Mouse (Mus musculus): ENCODE results near the gene Hsd17b12. TPM values are rescaled to one million over a fixed set of nuclear protein-coding genes. Genes with fewer than 3 reads are reported as not detected.

The Hsd17b12 gene
- polyA plus RNA-seq, 1 experiment from 2014 or later: 121 TPM

- peak; percentile 68 for DNase-seq (ENCODE audit: low spot score)
- Histone ChIP-seq H3K9me3 (no peaks in the 10 kb centered on the region), H3K27me3 (ENCODE audit: insufficient read depth, poor library complexity, severe bottlenecking) (no peaks in the 10 kb centered on the region), H3K4me1 (replicated peaks) (no peaks in the 10 kb centered on the region), H3K4me3 (no peak overlapping the region), H3K36me3 (peaks cover 35% of the 10 kb centered on the region), H3K27ac (no peak overlapping the region)
- WGBS: 74% methylated on average over 9 of the region's 9 CpGs
Observed at GRCm38 (mm10) chr2:94035428-94036331, 122.1 kb downstream of the Hsd17b12 start.

GRCm38 (mm10) chr2:94030602-94031001 lies 127.2 kb downstream of the Hsd17b12 start:
- Histone ChIP-seq H3K4me1 (replicated peaks) (no peaks in the 10 kb centered on the region), H3K4me3 (no peak overlapping the region), H3K27ac (no peak overlapping the region), H3K36me3 (peaks cover 35% of the 10 kb centered on the region), H3K9me3 (no peaks in the 10 kb centered on the region), H3K27me3 (ENCODE audit: insufficient read depth, poor library complexity, severe bottlenecking) (no peaks in the 10 kb centered on the region)
- DNase-seq (ENCODE audit: low spot score): no peak

GRCm38 (mm10) chr2:94024637-94025036 lies 133.1 kb downstream of the Hsd17b12 start:
- no peak overlapping the region for H3K27ac ChIP-seq
- no peaks in the 10 kb centered on the region for H3K36me3 ChIP-seq
- H3K4me3 ChIP-seq: no peak overlapping the region
- no peaks in the 10 kb centered on the region for H3K9me3 ChIP-seq
- H3K4me1 ChIP-seq (replicated peaks): no peaks in the 10 kb centered on the region
- DNase-seq (ENCODE audit: low spot score): no peak
- H3K27me3 ChIP-seq (ENCODE audit: insufficient read depth, poor library complexity, severe bottlenecking): no peaks in the 10 kb centered on the region
- 62% methylated on average over 6 of the region's 6 CpGs for WGBS

GRCm38 (mm10) chr2:94010335-94011291 lies 147.2 kb downstream of the Hsd17b12 start, which contains the start of gene Alkbh3:
Gene Alkbh3 (minus strand): TSS chr2:94010807.
- 5% methylated on average over 47 of the region's 47 CpGs for WGBS
- peak within 1 kb of the TSS; percentile 90 for H3K4me3 ChIP-seq
- H3K27ac ChIP-seq: peak within 1 kb of the TSS; percentile 91
- peaks cover 18% of the 10 kb centered on the region for H3K4me1 ChIP-seq (replicated peaks)
- peak; percentile 95 for DNase-seq (ENCODE audit: low spot score)
- H3K27me3 ChIP-seq (ENCODE audit: insufficient read depth, poor library complexity, severe bottlenecking): no peaks in the 10 kb centered on the region
- H3K36me3 ChIP-seq: peaks cover 31% of the 10 kb centered on the region
- H3K9me3 ChIP-seq: 0 out of 2 replicates have a peak, but pooled peaks cover 3% of the 10 kb centered on the region

- Histone ChIP-seq H3K36me3 (peaks cover 95% of the 10 kb centered on the region), H3K9me3 (no peaks in the 10 kb centered on the region), H3K4me3 (no peak overlapping the region), H3K27ac (no peak overlapping the region), H3K4me1 (replicated peaks) (no peaks in the 10 kb centered on the region), H3K27me3 (ENCODE audit: insufficient read depth, poor library complexity, severe bottlenecking) (no peaks in the 10 kb centered on the region)
- peak; percentile 84 for DNase-seq (ENCODE audit: low spot score)
- WGBS: 6% methylated on average over 2 of the region's 2 CpGs
Observed at GRCm38 (mm10) chr2:94002331-94002730, 155.4 kb downstream of the Hsd17b12 start.

- WGBS: 89% methylated on average over 4 of the region's 4 CpGs
Observed at GRCm38 (mm10) chr2:94001918-94002317, 155.8 kb downstream of the Hsd17b12 start.

GRCm38 (mm10) chr2:94001411-94001810 lies 156.4 kb downstream of the Hsd17b12 start:
- 91% methylated on average over 6 of the region's 6 CpGs for WGBS
- Histone ChIP-seq H3K9me3 (no peaks in the 10 kb centered on the region), H3K4me3 (no peak overlapping the region), H3K27me3 (ENCODE audit: insufficient read depth, poor library complexity, severe bottlenecking) (no peaks in the 10 kb centered on the region), H3K36me3 (peaks cover 94% of the 10 kb centered on the region), H3K4me1 (replicated peaks) (no peaks in the 10 kb centered on the region), H3K27ac (no peak overlapping the region)
- DNase-seq (ENCODE audit: low spot score): no peak

More at GRCm38 (mm10) chr2:94001918-94002317, 155.8 kb downstream of the Hsd17b12 start:
- Histone ChIP-seq H3K9me3 (no peaks in the 10 kb centered on the region), H3K27ac (no peak overlapping the region), H3K4me3 (no peak overlapping the region), H3K36me3 (peaks cover 94% of the 10 kb centered on the region), H3K27me3 (ENCODE audit: insufficient read depth, poor library complexity, severe bottlenecking) (no peaks in the 10 kb centered on the region), H3K4me1 (replicated peaks) (no peaks in the 10 kb centered on the region)
- DNase-seq (ENCODE audit: low spot score): no peak

GRCm38 (mm10) chr2:93996254-93996653 lies 161.5 kb downstream of the Hsd17b12 start, which contains the start of gene Gm27027:
Gene Gm27027 (minus strand): TSS chr2:93996354.
- peaks cover 10% of the 10 kb centered on the region for H3K4me1 ChIP-seq (replicated peaks)
- H3K4me3 ChIP-seq: no peak within 1 kb of the TSS
- WGBS: 94% methylated on average over 6 of the region's 6 CpGs
- H3K27me3 ChIP-seq (ENCODE audit: insufficient read depth, poor library complexity, severe bottlenecking): no peaks in the 10 kb centered on the region
- no peak for DNase-seq (ENCODE audit: low spot score)
- H3K9me3 ChIP-seq: no peaks in the 10 kb centered on the region
- peaks cover 94% of the 10 kb centered on the region for H3K36me3 ChIP-seq
- no peak within 1 kb of the TSS for H3K27ac ChIP-seq

- Histone ChIP-seq H3K4me3 (no peak overlapping the region), H3K27me3 (ENCODE audit: insufficient read depth, poor library complexity, severe bottlenecking) (no peaks in the 10 kb centered on the region), H3K36me3 (peaks cover 97% of the 10 kb centered on the region), H3K9me3 (no peaks in the 10 kb centered on the region), H3K4me1 (replicated peaks) (peaks cover 10% of the 10 kb centered on the region), H3K27ac (no peak overlapping the region)
- WGBS: 60% methylated on average over 3 of the region's 3 CpGs
- DNase-seq (ENCODE audit: low spot score): no peak
Observed at GRCm38 (mm10) chr2:93992810-93993209, 165.0 kb downstream of the Hsd17b12 start.

- WGBS: 42% methylated on average over 5 of the region's 5 CpGs
- no peak overlapping the region for H3K27ac ChIP-seq
- no peaks in the 10 kb centered on the region for H3K27me3 ChIP-seq (ENCODE audit: insufficient read depth, poor library complexity, severe bottlenecking)
- peaks cover 10% of the 10 kb centered on the region for H3K4me1 ChIP-seq (replicated peaks)
- no peak for DNase-seq (ENCODE audit: low spot score)
- no peak overlapping the region for H3K4me3 ChIP-seq
- H3K9me3 ChIP-seq: no peaks in the 10 kb centered on the region
- H3K36me3 ChIP-seq: peaks cover 97% of the 10 kb centered on the region
Observed at GRCm38 (mm10) chr2:93992259-93992658, 165.5 kb downstream of the Hsd17b12 start.

- 89% methylated on average over 3 of the region's 3 CpGs for WGBS
- Histone ChIP-seq H3K4me3 (no peak overlapping the region), H3K9me3 (no peaks in the 10 kb centered on the region), H3K27ac (no peak overlapping the region), H3K36me3 (peaks cover 97% of the 10 kb centered on the region), H3K27me3 (ENCODE audit: insufficient read depth, poor library complexity, severe bottlenecking) (no peaks in the 10 kb centered on the region), H3K4me1 (replicated peaks) (peaks cover 10% of the 10 kb centered on the region)
- no peak for DNase-seq (ENCODE audit: low spot score)
Observed at GRCm38 (mm10) chr2:93991336-93991735, 166.4 kb downstream of the Hsd17b12 start.

- 94% methylated on average over 2 of the region's 2 CpGs for WGBS
- H3K27ac ChIP-seq: no peak overlapping the region
- no peaks in the 10 kb centered on the region for H3K27me3 ChIP-seq (ENCODE audit: insufficient read depth, poor library complexity, severe bottlenecking)
- peaks cover 93% of the 10 kb centered on the region for H3K36me3 ChIP-seq
- H3K4me3 ChIP-seq: no peak overlapping the region
- H3K4me1 ChIP-seq (replicated peaks): peaks cover 10% of the 10 kb centered on the region
- DNase-seq (ENCODE audit: low spot score): no peak
- no peaks in the 10 kb centered on the region for H3K9me3 ChIP-seq
Observed at GRCm38 (mm10) chr2:93988440-93988839, 169.3 kb downstream of the Hsd17b12 start.

All from hindbrain, embryonic 10.5 days (tissue).